Mouse (Mus musculus): ENCODE measurements around the gene H2al1e.
"Not testable (repeated sequence)": the region's sequence is repeated elsewhere in the genome, so short reads cannot be mapped to it uniquely, and the experiment has no call there.

DNA sequence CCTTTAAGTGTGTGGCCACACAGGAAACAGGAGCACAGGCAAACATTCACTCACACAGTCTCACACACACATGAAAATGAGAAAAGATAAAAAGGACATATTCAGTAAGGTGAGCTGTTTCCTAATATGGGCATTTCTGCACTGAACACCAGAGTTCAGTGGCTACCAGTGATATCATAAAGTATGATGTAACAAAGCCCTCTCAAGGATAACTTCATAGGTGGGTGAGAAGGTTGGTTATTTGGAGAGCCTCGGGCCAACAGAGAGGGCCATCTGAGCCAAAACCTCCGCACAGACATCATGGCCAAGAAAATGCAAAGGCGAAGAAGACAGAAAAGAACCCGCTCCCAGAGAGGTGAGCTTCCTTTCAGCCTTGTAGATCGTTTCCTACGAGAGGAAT, 9.5 kb downstream of the H2al1e start, which contains the start of gene H2al1h:
- TF ChIP-seq CTCF, EP300 (IDR thresholded peaks at IDR 0.05; ENCODE audit: low read depth): not testable (repeated sequence)
